Mouse (Mus musculus): Measurements from ENCODE around the gene Mob3a.

GRCm38 (mm10) chr10:80659213-80659612, 42.6 kb downstream of the Mob3a start:
- TF ChIP-seq POLR2A (IDR thresholded peaks at IDR 0.05; ENCODE audit: control insufficient read depth, extremely low read depth, insufficient read depth, low read length, poor library complexity) (no peak), CTCF (IDR thresholded peaks at IDR 0.05; ENCODE audit: borderline replicate concordance, control insufficient read depth, extremely low read depth, insufficient read depth, low read length, poor library complexity) (0 out of 2 replicates have a peak, but pooled peaks have one; percentile 19)
